Mouse (Mus musculus): ENCODE measurements around the gene Mrps15. TPM values are rescaled to one million over a fixed set of nuclear protein-coding genes. Genes with fewer than 3 reads are reported as not detected.

Mrps15 gene
- total RNA-seq, 4 experiments from 2014 or later: 47.9 to 55.3 (median 51.5) TPM

Other genes starting within 250 kb of the Mrps15 start
- 10 to 100 TPM in 2 of 4 experiments, 1 to 10 TPM in 2; 4.4 to 24.6 (median 11.5) TPM for gene Csf3r, start 22.4 kb upstream of the Mrps15 start, total RNA-seq (2022)
- 10 to 100 TPM; 56.3 to 72.2 (median 62.4) TPM for gene Oscp1, start 11.6 kb downstream of the Mrps15 start, total RNA-seq (2022)
- 10 to 100 TPM; 14.5 to 18.7 (median 15.5) TPM for gene Lsm10, start 49.7 kb downstream of the Mrps15 start, total RNA-seq (2022)
- 10 to 100 TPM; 28.8 to 37.6 (median 33.8) TPM for gene Stk40, start 57.0 kb downstream of the Mrps15 start, total RNA-seq (2022)
- gene Eva1b, start 100.8 kb downstream of the Mrps15 start, total RNA-seq (2022): 1 to 10 TPM; 2.4 to 5.6 (median 3.1) TPM
- 1 to 10 TPM in 1 of 4 experiments, under 1 TPM in 3; 0.63 to 1.4 (median 0.85) TPM for gene Sh3d21, start 116.6 kb downstream of the Mrps15 start, total RNA-seq (2022)
- gene Thrap3, start 155.8 kb downstream of the Mrps15 start, total RNA-seq (2022): 100 to 1,000 TPM; 127 to 151 (median 148) TPM
- 100 to 1,000 TPM; 224 to 273 (median 253) TPM for gene Map7d1, start 209.4 kb downstream of the Mrps15 start, total RNA-seq (2022)
- gene Trappc3, start 215.4 kb downstream of the Mrps15 start, total RNA-seq (2022): 10 to 100 TPM; 86.2 to 93.4 (median 89.3) TPM
- gene Col8a2, start 239.9 kb downstream of the Mrps15 start, total RNA-seq (2022): 1 to 10 TPM; 1.9 to 4.0 (median 2.5) TPM

Data from left cerebral cortex, adult 8-10 months (tissue).